Mouse (Mus musculus): ENCODE data around the gene Hdac4.
A peak's percentile ranks its signal among the peaks of the same experiment; 100 is the strongest.

The Hdac4 gene

GRCm38 (mm10) chr1:91967041-91967440, 228.5 kb downstream of the Hdac4 start:
- no peak for DNase-seq (ENCODE audit: extremely low spot score)

GRCm38 (mm10) chr1:91964486-91965335, 230.8 kb downstream of the Hdac4 start:
- no peak for DNase-seq (ENCODE audit: extremely low spot score)

- peak; percentile 47 for DNase-seq (ENCODE audit: extremely low spot score)
These were observed 233.2 kb downstream of the Hdac4 start for GRCm38 (mm10) chr1:91962256-91962655.

GRCm38 (mm10) chr1:91961231-91961630, 234.3 kb downstream of the Hdac4 start:
- DNase-seq (ENCODE audit: extremely low spot score) = no peak

- DNase-seq (ENCODE audit: extremely low spot score) = no peak
These were observed 235.6 kb downstream of the Hdac4 start for GRCm38 (mm10) chr1:91959891-91960290.

- no peak for DNase-seq (ENCODE audit: extremely low spot score)
These were observed 236.5 kb downstream of the Hdac4 start for GRCm38 (mm10) chr1:91959044-91959443.

GRCm38 (mm10) chr1:91956229-91956628, 239.3 kb downstream of the Hdac4 start:
- no peak for DNase-seq (ENCODE audit: extremely low spot score)

- no peak for DNase-seq (ENCODE audit: extremely low spot score)
These were observed 240.5 kb downstream of the Hdac4 start for GRCm38 (mm10) chr1:91954954-91955353.

- DNase-seq (ENCODE audit: extremely low spot score) = peak; percentile 12
These were observed 242.6 kb downstream of the Hdac4 start for GRCm38 (mm10) chr1:91952912-91953311.

GRCm38 (mm10) chr1:91947441-91947840, 248.1 kb downstream of the Hdac4 start:
- no peak for DNase-seq (ENCODE audit: extremely low spot score)

- DNase-seq (ENCODE audit: extremely low spot score) = no peak
These were observed 252.9 kb downstream of the Hdac4 start for GRCm38 (mm10) chr1:91942583-91942982.

GRCm38 (mm10) chr1:91942031-91942430, 253.5 kb downstream of the Hdac4 start:
- DNase-seq (ENCODE audit: extremely low spot score) = no peak

- DNase-seq (ENCODE audit: extremely low spot score) = no peak
These were observed 254.4 kb downstream of the Hdac4 start for GRCm38 (mm10) chr1:91941094-91941493.

- DNase-seq (ENCODE audit: extremely low spot score) = no peak
These were observed 260.3 kb downstream of the Hdac4 start for GRCm38 (mm10) chr1:91935171-91935570.

- no peak for DNase-seq (ENCODE audit: extremely low spot score)
These were observed 261.8 kb downstream of the Hdac4 start for GRCm38 (mm10) chr1:91933681-91934080.

- DNase-seq (ENCODE audit: extremely low spot score) = no peak
These were observed 263.3 kb downstream of the Hdac4 start for GRCm38 (mm10) chr1:91932221-91932620.

- no peak for DNase-seq (ENCODE audit: extremely low spot score)
These were observed 263.7 kb downstream of the Hdac4 start for GRCm38 (mm10) chr1:91931786-91932185.

GRCm38 (mm10) chr1:91931196-91931595, 264.3 kb downstream of the Hdac4 start:
- DNase-seq (ENCODE audit: extremely low spot score) = no peak

GRCm38 (mm10) chr1:91929051-91929450, 266.4 kb downstream of the Hdac4 start:
- no peak for DNase-seq (ENCODE audit: extremely low spot score)

GRCm38 (mm10) chr1:91927536-91928315, 267.8 kb downstream of the Hdac4 start:
- DNase-seq (ENCODE audit: extremely low spot score) = no peak

- DNase-seq (ENCODE audit: extremely low spot score) = no peak
These were observed 271.9 kb downstream of the Hdac4 start for GRCm38 (mm10) chr1:91923567-91923966.

GRCm38 (mm10) chr1:91922235-91923152, 273.0 kb downstream of the Hdac4 start:
- DNase-seq (ENCODE audit: extremely low spot score) = no peak

Measured in embryo, embryonic 9.5 days (tissue).